Mouse (Mus musculus): ENCODE measurements around the gene Tmem254c. TPM values are rescaled to one million over a fixed set of nuclear protein-coding genes. Genes with fewer than 3 reads are reported as not detected.

The Tmem254c gene
- total RNA-seq, 2 experiments from 2014 or later = 17.4 to 29.6 TPM

Other genes with a start within 250 kb of the Tmem254c start
- 10 to 100 TPM; 32.7 to 34.8 TPM for gene Anxa11, start 225.2 kb downstream of the Tmem254c start, total RNA-seq (2021)
- gene Plac9a, start 164.3 kb downstream of the Tmem254c start, total RNA-seq (2021) = not detected
- gene Tmem254a, start 139.7 kb downstream of the Tmem254c start, total RNA-seq (2021) = 10 to 100 TPM in 1 of 2 experiments, 1 to 10 TPM in 1; 8.8 to 10.6 TPM
- not detected for gene Cphx1, start 129.1 kb downstream of the Tmem254c start, total RNA-seq (2021)
- gene Duxbl1, start 88.8 kb downstream of the Tmem254c start, total RNA-seq (2021) = under 1 TPM; 0.36 to 0.44 TPM
- gene Gm9780, start 24.6 kb downstream of the Tmem254c start, total RNA-seq (2021) = 1 to 10 TPM; 1.7 to 3.1 TPM
- gene Cphx2, start 14.2 kb upstream of the Tmem254c start, total RNA-seq (2021) = not detected
- gene Cphx3, start 14.9 kb upstream of the Tmem254c start, total RNA-seq (2021) = not detected
- under 1 TPM in 1 of 2 experiments, not detected in 1; 0.17 TPM for gene Duxbl2, start 51.0 kb upstream of the Tmem254c start, total RNA-seq (2021)
- gene Plac9b, start 115.1 kb upstream of the Tmem254c start, total RNA-seq (2021) = 1 to 10 TPM; 6.3 to 9.0 TPM
- 10 to 100 TPM; 18.2 to 19.0 TPM for gene Tmem254b, start 139.7 kb upstream of the Tmem254c start, total RNA-seq (2021)
- 1 to 10 TPM in 1 of 2 experiments, under 1 TPM in 1; 0.86 to 1.0 TPM for gene Duxbl3, start 190.6 kb upstream of the Tmem254c start, total RNA-seq (2021)